Mouse (Mus musculus): ENCODE results near the gene Wfdc9.

Gene Wfdc9

DNA sequence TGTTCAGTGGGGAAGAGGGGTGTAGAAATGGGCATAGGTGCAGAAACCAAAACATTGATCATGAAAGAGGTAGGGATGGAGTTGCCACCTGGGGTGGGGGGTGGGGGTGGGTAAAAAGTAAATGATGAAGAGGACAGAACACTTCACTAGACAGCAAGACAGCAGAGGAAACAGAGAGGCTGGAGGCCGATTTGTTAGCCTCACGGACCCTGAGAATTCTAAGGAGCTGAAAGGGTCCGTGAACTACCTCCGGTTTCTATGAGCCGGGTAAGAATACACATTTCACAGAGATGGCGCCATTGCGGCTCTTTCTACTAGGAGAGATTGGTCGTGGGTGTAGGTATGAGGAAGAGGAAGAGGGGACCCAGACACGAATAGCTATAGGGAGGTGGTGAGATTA lies at the start of gene Wfdc9:
Wfdc9 (minus strand) TSS at position 101 of the 400 bp plus-strand sequence.
- no peak for DNase-seq

GRCm38 (mm10) chr2:164705991-164706390 lies 49.6 kb upstream of the Wfdc9 start:
- DNase-seq = no peak

GRCm38 (mm10) chr2:164705328-164705727 lies 48.9 kb upstream of the Wfdc9 start:
- no peak for DNase-seq

- DNase-seq = no peak
Observed at GRCm38 (mm10) chr2:164704235-164704634, 47.9 kb upstream of the Wfdc9 start.

DNA sequence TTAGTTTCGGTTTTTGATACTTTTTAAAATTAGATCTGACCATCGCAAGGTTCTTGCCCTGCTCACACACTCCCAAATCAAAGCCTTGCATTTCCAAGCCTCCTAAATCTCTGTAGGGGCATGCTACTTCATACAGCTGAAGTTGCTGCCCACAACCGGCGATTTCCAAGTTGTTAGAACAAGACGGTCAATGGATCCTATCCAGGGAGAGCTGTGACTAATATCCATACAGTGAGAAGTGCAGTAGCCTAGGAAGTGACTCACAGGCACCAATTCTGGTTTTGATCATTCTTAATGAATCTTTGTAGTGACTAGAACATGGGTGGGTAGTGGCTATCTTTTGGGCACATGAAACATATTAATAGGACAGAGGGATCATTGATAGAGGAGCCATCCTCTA lies 45.4 kb upstream of the Wfdc9 start:
- DNase-seq = no peak

- DNase-seq = no peak
Observed at GRCm38 (mm10) chr2:164700959-164701358, 44.6 kb upstream of the Wfdc9 start.

GRCm38 (mm10) chr2:164698201-164698600 lies 41.8 kb upstream of the Wfdc9 start, which contains the start of gene Spint4:
Gene Spint4 (plus strand): TSS chr2:164698501.
- no peak for DNase-seq

- DNase-seq = no peak
Observed at GRCm38 (mm10) chr2:164684807-164685206, 28.4 kb upstream of the Wfdc9 start, which contains the start of gene Wfdc13. Gene Wfdc13 (plus strand): TSS chr2:164685107.

GRCm38 (mm10) chr2:164679906-164680305 lies 23.5 kb upstream of the Wfdc9 start:
- DNase-seq = no peak

DNA sequence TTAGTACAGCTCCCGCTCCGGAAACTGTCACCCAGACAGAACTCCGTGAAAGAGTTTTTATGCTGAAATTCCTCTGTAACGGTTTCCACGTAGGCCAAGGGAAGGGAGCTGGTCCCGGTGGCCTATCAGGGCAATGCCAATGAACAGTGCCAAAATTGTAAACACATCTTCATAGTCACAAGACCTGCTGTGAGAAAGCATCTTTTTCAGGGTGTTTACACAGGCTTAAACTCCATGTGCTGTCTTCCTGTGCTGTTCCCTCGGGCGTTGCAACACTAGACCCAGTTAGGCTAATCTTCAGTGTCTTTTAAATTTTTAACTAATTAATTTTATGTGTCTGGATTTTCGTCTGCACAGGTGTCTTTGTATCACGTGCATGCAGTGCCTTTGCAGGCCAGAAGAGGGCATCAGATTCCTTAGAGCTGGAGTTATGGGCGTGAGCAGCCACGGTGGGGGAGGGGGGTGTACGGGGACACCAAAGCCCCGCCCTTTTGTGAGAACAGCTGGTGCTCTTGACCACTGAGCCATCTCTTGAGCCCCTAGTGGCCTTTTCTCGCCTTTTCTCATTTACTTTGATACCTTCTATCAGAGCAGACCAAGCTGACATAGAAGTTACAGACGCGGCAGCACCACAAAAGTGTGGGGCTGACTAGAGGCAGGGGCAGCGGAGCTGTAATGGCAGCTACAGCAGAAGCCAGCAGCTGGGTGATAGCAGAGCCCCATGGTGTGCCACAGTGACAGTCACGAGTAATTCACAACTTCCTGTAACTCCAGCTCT lies 22.7 kb upstream of the Wfdc9 start:
- DNase-seq = peak; percentile 88 to 93

DNA sequence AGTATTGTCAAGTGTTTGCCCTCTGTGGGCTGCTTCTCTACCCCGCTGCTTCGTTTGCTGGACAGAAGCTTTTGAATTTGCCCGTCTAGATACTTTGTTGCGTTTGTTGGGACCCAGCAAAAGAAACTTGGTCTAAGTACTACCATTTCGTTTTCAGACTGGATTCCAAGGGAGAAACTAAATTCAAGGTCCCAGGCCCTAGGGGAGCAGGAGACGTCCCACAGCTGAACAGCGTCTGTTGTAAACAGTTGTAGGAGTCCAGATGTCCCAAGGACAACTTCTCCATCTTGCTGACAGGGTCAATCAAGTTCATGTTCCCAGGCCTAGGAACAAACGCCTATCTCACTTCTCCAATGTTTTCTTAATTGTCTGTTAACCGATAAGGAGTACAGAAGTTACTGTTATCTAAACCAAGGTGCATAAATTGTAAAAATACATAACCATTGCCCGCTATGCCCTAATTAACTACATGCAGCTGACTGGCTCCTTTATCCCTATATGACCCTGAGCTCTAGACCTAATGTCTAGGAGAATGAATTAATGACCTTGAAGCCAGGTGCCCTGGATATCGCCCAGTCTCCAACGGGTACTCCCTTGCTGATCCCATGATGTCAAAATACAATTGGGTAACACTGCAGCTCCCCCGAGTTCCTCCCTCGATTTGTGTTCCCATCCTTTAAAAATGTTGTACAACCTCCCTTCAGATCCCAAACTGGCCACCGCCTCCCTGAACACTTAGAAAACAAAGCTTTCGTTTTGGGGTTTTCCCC lies 20.7 kb upstream of the Wfdc9 start:
- DNase-seq = no peak

GRCm38 (mm10) chr2:164676103-164676502 lies 19.7 kb upstream of the Wfdc9 start:
- DNase-seq = no peak

GRCm38 (mm10) chr2:164673987-164674386 lies 17.6 kb upstream of the Wfdc9 start, which contains the start of gene Wfdc11:
Gene Wfdc11 (minus strand): TSS chr2:164674087.
- DNase-seq = no peak

GRCm38 (mm10) chr2:164670938-164671337 lies 14.6 kb upstream of the Wfdc9 start:
- DNase-seq = no peak

- DNase-seq = no peak
Observed at GRCm38 (mm10) chr2:164670261-164670660, 13.9 kb upstream of the Wfdc9 start.

GRCm38 (mm10) chr2:164664851-164665250 lies 8.5 kb upstream of the Wfdc9 start:
- DNase-seq = no peak

DNA sequence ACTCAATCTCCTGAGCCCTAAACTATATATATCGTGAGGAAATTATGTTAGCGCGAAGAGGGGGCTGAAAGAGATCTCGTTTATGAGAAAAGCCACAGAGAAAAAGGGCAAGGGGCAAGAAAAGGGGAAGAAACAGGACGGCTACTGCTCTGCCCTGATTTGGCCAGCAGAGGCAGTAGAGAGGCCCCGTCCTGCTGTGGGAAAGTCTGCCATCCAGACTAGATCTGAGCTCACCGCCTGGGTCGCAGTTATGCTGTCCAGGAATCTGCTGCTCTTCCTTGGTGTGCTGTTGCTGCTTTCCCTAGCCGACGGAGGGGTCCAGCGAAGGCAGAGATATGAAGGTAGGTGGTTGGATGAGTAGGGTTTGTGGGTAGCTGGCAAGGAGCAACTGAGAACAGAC lies 525 bp downstream of the Wfdc9 start, which contains the start of gene Wfdc10:
Wfdc10 (plus strand) TSS at position 189 of the 400 bp plus-strand sequence.
- DNase-seq = peak; percentile 73 to 77

- DNase-seq = peak; percentile 31 to 49
Observed at GRCm38 (mm10) chr2:164641881-164642673, 14.3 kb downstream of the Wfdc9 start.

GRCm38 (mm10) chr2:164641129-164641528 lies 15.3 kb downstream of the Wfdc9 start:
- peak in 1 of 2 experiments; percentile 16 for DNase-seq

DNA sequence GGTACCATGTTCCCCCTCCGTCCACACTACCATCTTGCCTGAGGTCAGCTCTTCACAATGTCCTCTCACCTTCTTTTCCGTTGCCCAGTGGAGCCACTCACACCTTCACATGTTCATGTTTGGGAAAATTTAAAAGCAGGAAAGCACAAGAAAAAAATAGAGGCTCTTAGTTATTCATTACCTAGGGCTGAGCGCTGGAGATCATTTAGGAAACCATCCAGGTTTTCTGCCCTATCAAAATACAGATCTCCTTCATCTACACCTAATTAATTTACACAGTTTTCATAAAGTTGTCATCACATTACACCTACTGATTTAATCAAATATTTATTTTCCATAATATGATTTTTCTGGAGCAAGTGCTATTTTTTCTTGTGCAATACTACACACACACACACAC lies 17.7 kb downstream of the Wfdc9 start, which contains the start of gene Wfdc16:
Wfdc16 (minus strand) TSS at position 101 of the 400 bp plus-strand sequence.
- DNase-seq = no peak

GRCm38 (mm10) chr2:164635266-164635665 lies 21.1 kb downstream of the Wfdc9 start:
- DNase-seq = no peak

DNA sequence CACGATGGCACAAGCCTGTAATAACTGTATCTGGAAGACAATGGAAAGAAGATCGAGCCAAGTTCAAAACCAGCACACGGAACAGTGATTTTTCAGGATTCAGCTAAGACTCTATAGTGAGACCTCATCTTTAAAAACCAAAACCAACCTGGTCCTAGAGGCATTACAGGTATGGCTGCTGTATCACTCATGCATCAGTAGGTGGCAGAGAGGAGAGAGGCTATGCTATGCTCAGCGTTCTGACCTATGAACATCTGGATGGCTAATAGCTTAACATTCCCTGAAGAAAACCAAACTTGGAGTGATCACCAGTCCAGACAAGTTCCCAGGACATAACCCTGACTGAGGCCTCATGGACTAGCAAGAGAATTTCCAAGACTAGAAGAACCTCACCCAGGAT lies 34.6 kb downstream of the Wfdc9 start:
- DNase-seq = no peak

GRCm38 (mm10) chr2:164619050-164619449 lies 37.3 kb downstream of the Wfdc9 start:
- DNase-seq = no peak
